Mouse (Mus musculus): Measurements from ENCODE around the gene Rfx8.
"Not testable (repeated sequence)": the region's sequence is repeated elsewhere in the genome, so short reads cannot be mapped to it uniquely, and the experiment has no call there.

Gene Rfx8

GRCm38 (mm10) chr1:39695198-39695597 lies 25.6 kb downstream of the Rfx8 start:
- no peak for DNase-seq (ENCODE audit: low read depth in 2 of 2, low spot score in 2 of 2)

GRCm38 (mm10) chr1:39694756-39695155 lies 26.0 kb downstream of the Rfx8 start:
- no peak for DNase-seq (ENCODE audit: low read depth in 2 of 2, low spot score in 2 of 2)

- no peak for DNase-seq (ENCODE audit: low read depth in 2 of 2, low spot score in 2 of 2)
Observed at GRCm38 (mm10) chr1:39691974-39692373, 28.8 kb downstream of the Rfx8 start.

- no peak for DNase-seq (ENCODE audit: low read depth in 2 of 2, low spot score in 2 of 2)
Observed at GRCm38 (mm10) chr1:39691061-39691460, 29.7 kb downstream of the Rfx8 start.

- no peak for DNase-seq (ENCODE audit: low read depth in 2 of 2, low spot score in 2 of 2)
Observed at GRCm38 (mm10) chr1:39688573-39688972, 32.2 kb downstream of the Rfx8 start.

- DNase-seq (ENCODE audit: low read depth in 2 of 2, low spot score in 2 of 2), result no peak
Observed at GRCm38 (mm10) chr1:39687279-39687678, 33.5 kb downstream of the Rfx8 start.

- DNase-seq (ENCODE audit: low read depth in 2 of 2, low spot score in 2 of 2), result peak; percentile 30 to 58
Observed at GRCm38 (mm10) chr1:39685841-39686240, 35.0 kb downstream of the Rfx8 start.

GRCm38 (mm10) chr1:39681638-39682037 lies 39.2 kb downstream of the Rfx8 start:
- DNase-seq (ENCODE audit: low read depth in 2 of 2, low spot score in 2 of 2), result no peak

- no peak for DNase-seq (ENCODE audit: low read depth in 2 of 2, low spot score in 2 of 2)
Observed at GRCm38 (mm10) chr1:39680546-39680945, 40.3 kb downstream of the Rfx8 start.

GRCm38 (mm10) chr1:39678883-39679282 lies 41.9 kb downstream of the Rfx8 start:
- DNase-seq (ENCODE audit: low read depth in 2 of 2, low spot score in 2 of 2), result no peak

GRCm38 (mm10) chr1:39676221-39676876 lies 44.4 kb downstream of the Rfx8 start:
- DNase-seq (ENCODE audit: low read depth in 2 of 2, low spot score in 2 of 2), result no peak

GRCm38 (mm10) chr1:39672362-39673105 lies 48.3 kb downstream of the Rfx8 start:
- no peak for DNase-seq (ENCODE audit: low read depth in 2 of 2, low spot score in 2 of 2)

- no peak for DNase-seq (ENCODE audit: low read depth in 2 of 2, low spot score in 2 of 2)
Observed at GRCm38 (mm10) chr1:39670211-39670935, 50.4 kb downstream of the Rfx8 start.

GRCm38 (mm10) chr1:39666751-39667252 lies 54.0 kb downstream of the Rfx8 start:
- no peak for DNase-seq (ENCODE audit: low read depth in 2 of 2, low spot score in 2 of 2)

- DNase-seq (ENCODE audit: low read depth in 2 of 2, low spot score in 2 of 2), result no peak
Observed at GRCm38 (mm10) chr1:39664039-39664625, 56.7 kb downstream of the Rfx8 start.

GRCm38 (mm10) chr1:39663050-39663449 lies 57.7 kb downstream of the Rfx8 start:
- DNase-seq (ENCODE audit: low read depth in 2 of 2, low spot score in 2 of 2), result no peak

GRCm38 (mm10) chr1:39656976-39657529 lies 63.7 kb downstream of the Rfx8 start:
- no peak for DNase-seq (ENCODE audit: low read depth in 2 of 2, low spot score in 2 of 2)

GRCm38 (mm10) chr1:39654901-39655300 lies 65.9 kb downstream of the Rfx8 start:
- not testable (repeated sequence) for DNase-seq (ENCODE audit: low read depth in 2 of 2, low spot score in 2 of 2)

- no peak for DNase-seq (ENCODE audit: low read depth in 2 of 2, low spot score in 2 of 2)
Observed at GRCm38 (mm10) chr1:39653028-39653427, 67.8 kb downstream of the Rfx8 start.

- no peak for DNase-seq (ENCODE audit: low read depth in 2 of 2, low spot score in 2 of 2)
Observed at GRCm38 (mm10) chr1:39651241-39651548, 69.6 kb downstream of the Rfx8 start, which contains the start of gene Creg2. Gene Creg2, minus strand, starts transcription at chr1:39651474.

Data from CD8-positive naive resting alpha-beta T cell, adult 2 months (primary cell).